Mouse (Mus musculus) yolk sac, embryonic 10.5 days (tissue): ENCODE results near the gene Setdb2.
"Not testable (repeated sequence)": the region's sequence is repeated elsewhere in the genome, so short reads cannot be mapped to it uniquely, and the experiment has no call there.

Source experiments
- DNase-seq: peaks from one replicate; pipeline ENCODE4 v3.0.0-alpha.2; 2017; ENCODE audit warnings: low spot score

Gene Setdb2

GRCm38 (mm10) chr14:59440558-59441471, at the start of gene Setdb2, which contains the start of gene Cab39l:
Gene Setdb2 (minus strand): TSS chr14:59440884.
Gene Cab39l (plus strand): TSS chr14:59440972.
- DNase-seq = peak; percentile 94

- no peak for DNase-seq
Observed at GRCm38 (mm10) chr14:59485247-59485810, 44.6 kb upstream of the Setdb2 start.

- DNase-seq = no peak
Observed at GRCm38 (mm10) chr14:59478699-59479098, 38.0 kb upstream of the Setdb2 start.

- DNase-seq = no peak
Observed at GRCm38 (mm10) chr14:59470781-59471180, 30.1 kb upstream of the Setdb2 start.

GRCm38 (mm10) chr14:59467798-59468197, 27.1 kb upstream of the Setdb2 start:
- DNase-seq = no peak

GRCm38 (mm10) chr14:59466503-59466902, 25.8 kb upstream of the Setdb2 start:
- no peak for DNase-seq

- DNase-seq = no peak
Observed at GRCm38 (mm10) chr14:59447981-59448380, 7.3 kb upstream of the Setdb2 start.

GRCm38 (mm10) chr14:59445421-59445820, 4.7 kb upstream of the Setdb2 start:
- DNase-seq = no peak

GRCm38 (mm10) chr14:59441472-59441805, 755 bp upstream of the Setdb2 start:
- DNase-seq = no peak

- DNase-seq = no peak
Observed at GRCm38 (mm10) chr14:59440039-59440438, 645 bp downstream of the Setdb2 start.

GRCm38 (mm10) chr14:59438505-59438904, 2.2 kb downstream of the Setdb2 start:
- no peak for DNase-seq

GRCm38 (mm10) chr14:59437398-59437797, 3.3 kb downstream of the Setdb2 start:
- DNase-seq = no peak

- no peak for DNase-seq
Observed at GRCm38 (mm10) chr14:59435206-59435605, 5.5 kb downstream of the Setdb2 start.

GRCm38 (mm10) chr14:59433902-59434301, 6.8 kb downstream of the Setdb2 start:
- DNase-seq = no peak

- no peak for DNase-seq
Observed at GRCm38 (mm10) chr14:59430556-59430955, 10.1 kb downstream of the Setdb2 start.

- DNase-seq = no peak
Observed at GRCm38 (mm10) chr14:59422912-59423663, 17.6 kb downstream of the Setdb2 start.

- no peak for DNase-seq
Observed at GRCm38 (mm10) chr14:59418171-59418570, 22.5 kb downstream of the Setdb2 start.

GRCm38 (mm10) chr14:59414979-59415378, 25.7 kb downstream of the Setdb2 start:
- DNase-seq = not testable (repeated sequence)

GRCm38 (mm10) chr14:59396999-59397398, 43.7 kb downstream of the Setdb2 start:
- no peak for DNase-seq

- no peak for DNase-seq
Observed at GRCm38 (mm10) chr14:59395281-59395680, 45.4 kb downstream of the Setdb2 start, which contains the start of gene Phf11c. Gene Phf11c (minus strand): TSS chr14:59395381.

GRCm38 (mm10) chr14:59390181-59390580, 50.5 kb downstream of the Setdb2 start:
- not testable (repeated sequence) for DNase-seq

GRCm38 (mm10) chr14:59389532-59389931, 51.2 kb downstream of the Setdb2 start:
- DNase-seq = no peak
